Mouse (Mus musculus): ENCODE results near the gene Gdnf. TPM values are rescaled to one million over a fixed set of nuclear protein-coding genes. Genes with fewer than 3 reads are reported as not detected.

Gene Gdnf
- 0.22 and 0.29 TPM in 2 replicates for polyA plus RNA-seq (2015; fragmentation: Nextera tagmentation; extraction: Ambion mirVana)

DNA sequence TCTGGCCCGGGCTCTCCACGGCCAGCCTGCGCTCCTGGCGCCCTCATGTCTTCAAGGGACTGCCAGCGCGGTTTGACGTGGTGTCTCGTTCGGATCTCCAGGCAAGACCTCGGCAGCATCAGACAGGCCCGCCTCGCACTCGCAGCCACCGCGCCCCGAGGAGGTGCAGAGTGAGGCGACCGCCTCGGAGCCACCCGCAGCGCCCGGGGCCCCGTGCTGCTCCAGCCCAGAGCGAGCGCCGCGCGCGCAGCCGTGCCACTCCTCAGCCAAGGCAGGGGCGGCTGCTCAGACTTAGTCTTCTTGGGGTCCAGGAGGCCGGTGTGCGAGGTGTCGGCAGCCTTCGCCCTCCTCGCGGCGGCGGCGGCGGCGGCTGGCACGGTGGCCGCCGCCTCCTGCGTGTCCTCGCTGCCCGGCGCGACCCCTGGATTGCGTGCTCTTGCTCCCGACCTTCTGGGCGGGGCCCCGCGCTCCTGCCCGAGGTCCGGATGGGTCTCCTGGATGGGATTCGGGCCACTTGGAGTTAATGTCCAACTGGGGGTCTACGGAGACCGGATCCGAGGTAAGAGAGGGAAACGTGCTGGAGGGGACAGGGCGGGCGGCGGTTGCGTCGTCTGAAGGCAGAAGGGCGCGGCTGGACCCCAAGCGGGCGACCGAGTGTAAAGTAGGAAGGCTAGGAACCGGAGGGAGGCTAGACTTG is at the start of gene Gdnf:
Gene Gdnf, plus strand, starts transcription at position 291 of the 697 bp plus-strand sequence.

